Mouse (Mus musculus): ENCODE measurements at regions not wholly inside any gene's neighbourhood (a gene's known extent, or its start where the extent isn't known, plus 50 kb on each side); places are given as distances from the start of the nearest gene placed in this dataset.

DNA sequence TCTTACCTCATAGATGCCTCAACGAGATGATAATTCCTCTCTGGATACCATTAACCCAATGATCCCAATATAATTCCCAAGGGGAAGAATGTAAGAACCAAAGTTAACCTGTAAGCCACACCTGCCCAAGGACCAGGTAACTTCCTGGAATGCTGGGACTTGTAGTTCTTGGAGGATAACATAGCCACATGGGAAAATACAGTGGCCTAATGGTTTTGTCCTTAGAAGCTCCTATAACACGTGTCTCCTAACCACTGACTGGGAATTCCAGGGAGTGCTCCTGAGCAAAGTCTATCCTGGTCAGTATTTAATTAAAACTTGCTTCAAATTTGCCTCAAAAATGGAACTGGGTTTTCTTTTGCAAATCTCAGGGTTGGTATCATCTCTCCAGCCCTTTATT, 119.9 kb downstream of the Evx1 start:
- no peak for DNase-seq

- no peak for DNase-seq
Observed at GRCm38 (mm10) chr6:52434771-52435170, 121.5 kb downstream of the Evx1 start.

DNA sequence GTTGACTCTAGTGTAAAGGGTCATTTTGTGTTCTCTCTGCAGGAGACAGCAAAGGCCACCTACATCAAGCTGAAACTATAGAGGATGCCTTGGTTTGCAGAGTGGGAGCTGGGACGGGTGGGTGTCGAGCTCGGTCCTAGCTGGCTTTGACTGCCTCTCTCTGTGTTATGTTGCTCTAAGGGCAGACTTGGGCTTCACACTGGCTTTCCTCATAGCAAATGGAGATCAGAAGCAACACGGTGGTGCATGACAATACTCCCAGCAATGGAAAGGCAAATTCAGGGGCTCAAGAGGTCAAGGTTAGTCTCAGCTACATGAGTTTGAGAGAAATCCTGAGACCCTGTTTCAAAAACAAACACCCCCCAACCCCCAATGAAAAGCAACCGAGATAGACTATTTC, 122.1 kb downstream of the Evx1 start:
- DNase-seq: no peak

- peak; percentile 25 for DNase-seq
Observed at GRCm38 (mm10) chr6:52438366-52438765, 125.1 kb downstream of the Evx1 start.

DNA sequence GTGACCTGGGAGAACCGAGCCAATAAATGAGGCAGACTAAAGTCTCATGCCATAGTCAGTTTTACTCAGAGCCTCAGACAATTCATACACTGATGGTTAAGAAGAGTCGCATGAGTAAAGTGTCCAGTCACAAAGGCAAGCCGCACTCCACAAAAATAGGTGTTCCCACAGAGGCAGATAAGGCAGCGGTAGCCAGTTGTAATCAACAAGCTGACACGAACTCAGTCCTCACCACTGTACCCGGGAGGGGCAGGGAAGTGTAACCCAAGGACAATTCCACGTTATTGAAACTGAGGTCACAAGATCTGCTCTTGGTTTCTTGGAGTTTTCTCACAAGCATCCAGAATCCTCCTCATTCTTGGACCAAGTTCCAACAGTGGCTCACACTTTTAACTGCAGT, 125.9 kb downstream of the Evx1 start:
- DNase-seq: no peak

GRCm38 (mm10) chr6:52440160-52440559, 126.9 kb downstream of the Evx1 start:
- DNase-seq: no peak

DNA sequence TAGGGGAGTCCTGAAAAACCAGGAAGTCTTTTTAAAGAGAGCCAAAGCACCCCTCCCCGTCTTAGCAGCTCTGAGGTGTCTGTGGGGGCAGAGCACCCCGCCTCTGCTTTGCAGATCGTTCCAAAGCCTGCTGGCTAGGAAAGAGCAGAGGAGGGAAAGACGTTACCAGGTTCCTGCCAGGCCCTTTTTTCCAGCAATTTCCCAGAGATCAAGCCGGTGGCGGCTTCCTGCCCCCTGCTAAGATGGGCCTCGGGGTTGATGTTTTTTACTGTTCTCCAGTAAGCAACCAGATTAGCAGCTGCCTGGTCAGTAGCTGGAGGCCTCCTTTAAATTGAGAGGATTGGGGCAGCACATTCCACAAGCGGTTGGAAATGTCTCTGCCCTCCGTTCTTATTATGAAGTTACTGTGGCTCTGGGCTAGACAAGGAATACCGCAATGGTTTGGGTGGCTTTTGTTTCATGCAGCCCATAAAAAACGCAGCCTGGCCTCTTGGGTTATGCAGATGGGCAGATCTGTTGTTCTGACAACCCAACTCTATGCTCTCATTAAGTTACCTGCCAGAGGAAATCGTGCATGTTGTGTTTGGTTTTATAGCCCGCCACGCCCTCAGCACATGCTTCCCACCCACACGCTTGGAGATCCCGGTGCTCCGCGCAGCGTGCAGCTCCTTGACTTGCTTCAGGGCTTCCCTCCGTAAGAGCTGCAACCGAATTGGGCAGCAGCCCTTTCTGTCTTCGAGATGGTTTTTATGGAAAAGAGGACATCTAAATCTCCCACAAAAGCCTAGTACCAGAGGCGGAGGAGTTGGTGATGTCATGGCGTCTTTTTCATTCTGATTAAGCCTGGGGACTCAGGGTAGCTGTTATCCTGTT, 130.1 kb downstream of the Evx1 start:
- peak; percentile 31 for DNase-seq

DNA sequence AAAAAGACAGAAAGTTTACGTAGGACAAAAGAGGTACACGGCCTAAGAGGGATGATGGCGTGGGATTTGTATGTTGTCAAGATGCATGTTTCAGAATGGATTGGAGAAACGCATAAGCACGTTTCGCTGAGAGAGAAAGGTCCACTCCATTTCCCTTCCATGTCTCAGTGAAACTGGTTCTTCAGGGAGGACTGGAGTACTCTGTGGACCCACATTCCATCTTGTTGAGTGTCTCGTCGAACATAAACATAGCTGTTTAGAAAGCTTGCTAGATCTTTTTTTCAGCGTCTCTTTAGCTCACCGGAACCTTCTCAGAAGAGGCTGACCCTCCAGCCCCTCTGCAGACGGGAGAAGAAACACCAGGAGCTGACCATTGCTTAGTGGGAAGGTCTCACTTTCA, 145.5 kb downstream of the Evx1 start:
- no peak for DNase-seq

- DNase-seq: no peak
Observed at GRCm38 (mm10) chr6:52461186-52461585, 147.9 kb downstream of the Evx1 start.

DNA sequence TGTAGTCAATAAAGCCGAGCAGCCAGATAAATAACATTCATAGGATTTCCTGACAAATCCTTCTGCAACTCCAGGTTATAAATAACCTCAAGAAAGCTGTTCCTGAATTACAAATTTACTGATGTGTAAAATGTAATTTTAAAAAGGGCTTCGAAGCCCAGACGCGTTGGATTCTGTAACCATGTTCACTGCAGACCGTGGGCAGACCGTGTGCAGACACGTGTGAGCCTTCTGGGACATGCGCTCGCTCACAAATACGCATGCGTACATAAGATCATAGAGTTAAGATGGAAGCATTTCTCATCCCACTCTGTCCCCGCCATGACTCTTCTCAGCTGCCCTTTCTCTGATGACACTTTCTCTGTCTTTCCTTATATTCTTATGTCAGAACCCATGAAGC, 150.1 kb downstream of the Evx1 start:
- DNase-seq: no peak

GRCm38 (mm10) chr6:52464571-52464970, 151.3 kb downstream of the Evx1 start:
- no peak for DNase-seq

DNA sequence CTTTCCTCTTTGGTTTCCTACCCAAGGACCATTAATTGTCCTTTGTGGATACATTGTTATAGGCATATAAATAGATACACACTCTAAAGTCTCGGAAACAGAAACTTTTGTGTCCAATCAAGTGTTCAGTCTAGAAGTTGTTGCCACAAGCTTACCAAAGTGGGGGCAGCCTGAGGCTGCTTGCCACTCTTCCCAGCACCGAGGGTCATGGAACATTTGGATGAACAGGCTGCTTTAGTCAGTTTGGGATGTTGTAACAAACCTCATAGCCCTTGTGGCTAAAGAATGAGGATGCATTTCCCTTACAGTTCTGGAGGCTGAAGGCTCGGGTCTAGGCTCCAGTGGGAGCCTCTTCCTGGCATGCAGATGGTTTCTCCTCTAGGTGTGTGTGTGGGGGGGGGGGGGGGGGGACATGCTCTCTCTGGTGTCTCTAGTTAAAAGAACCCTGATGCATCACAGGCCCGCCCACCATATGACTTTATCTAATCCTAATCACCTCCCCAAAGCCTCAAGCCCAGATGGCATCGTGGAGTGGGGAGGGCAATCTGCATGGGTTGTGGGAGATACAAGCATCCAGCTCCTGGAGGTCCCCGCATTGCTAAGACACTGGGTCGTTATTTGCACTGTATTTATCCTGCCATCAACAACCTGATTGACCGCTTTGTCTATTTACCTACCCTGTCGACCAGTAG, 152.7 kb downstream of the Evx1 start:
- no peak for DNase-seq

DNA sequence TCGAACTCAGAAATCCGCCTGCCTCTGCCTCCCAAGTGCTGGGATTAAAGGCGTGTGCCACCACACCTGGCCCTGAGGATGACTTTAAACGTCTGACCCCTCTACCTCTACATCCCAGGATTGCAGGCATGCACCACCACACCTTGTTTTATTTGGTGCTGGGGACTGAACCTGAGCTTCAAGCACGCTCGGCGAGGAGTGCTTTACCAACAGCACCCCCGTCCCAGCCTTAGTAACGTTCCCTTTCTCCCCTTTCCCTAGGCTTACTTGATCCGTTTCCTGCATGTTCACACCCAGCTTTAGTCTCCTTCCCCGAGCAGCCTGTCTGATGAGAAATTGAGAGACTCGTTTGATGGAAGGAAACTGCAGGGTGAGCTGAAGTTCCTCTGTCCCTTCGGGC, 157.5 kb downstream of the Evx1 start:
- DNase-seq: no peak

DNA sequence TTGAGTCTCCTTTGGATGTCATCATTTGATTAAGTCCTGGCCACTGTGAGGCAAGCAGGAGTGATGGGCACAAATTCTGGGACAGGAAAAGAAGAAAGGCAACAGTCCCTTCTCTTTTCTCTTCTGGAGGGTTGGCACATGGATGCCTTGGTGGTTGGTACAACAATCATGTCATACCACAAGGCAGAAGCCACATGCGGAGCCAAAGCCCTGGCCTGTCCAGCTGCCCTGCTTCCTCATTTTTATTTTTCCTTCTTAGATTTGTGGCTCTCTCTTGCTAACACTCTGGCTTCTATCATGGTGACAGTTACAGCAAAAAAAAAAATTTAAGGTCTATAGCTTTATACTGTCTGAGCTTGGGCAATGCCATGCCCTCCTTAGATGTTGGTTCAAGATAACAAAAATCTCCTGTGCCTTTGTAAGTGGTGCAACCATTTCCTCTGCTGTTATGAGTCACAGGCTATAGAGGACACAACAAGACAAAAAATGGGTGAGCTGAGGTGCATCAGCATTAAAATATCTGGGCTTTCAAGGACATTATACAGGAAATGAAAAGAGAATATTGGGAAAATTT, 158.2 kb downstream of the Evx1 start:
- DNase-seq: no peak

DNA sequence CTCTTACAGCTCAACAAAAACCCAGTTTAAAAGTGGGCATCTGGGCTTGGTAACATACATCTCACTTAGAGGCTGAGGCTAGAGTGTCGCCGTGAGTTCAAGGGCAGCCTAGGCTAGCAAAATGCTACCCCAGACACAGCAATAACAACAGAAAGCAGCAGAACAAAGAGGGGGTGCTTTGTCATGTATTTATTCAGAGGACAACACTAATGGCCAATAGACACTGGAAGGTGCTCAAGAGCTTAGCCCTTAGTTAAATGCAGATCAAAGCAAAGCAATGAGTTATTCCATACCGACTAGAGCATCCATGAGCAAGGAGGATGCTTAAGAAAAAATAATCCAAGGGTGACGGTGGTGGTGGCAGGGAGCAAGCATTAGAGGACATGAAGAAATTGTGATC, 158.7 kb downstream of the Evx1 start:
- DNase-seq: no peak

- DNase-seq: no peak
Observed at GRCm38 (mm10) chr6:52473042-52473589, 159.8 kb downstream of the Evx1 start.

DNA sequence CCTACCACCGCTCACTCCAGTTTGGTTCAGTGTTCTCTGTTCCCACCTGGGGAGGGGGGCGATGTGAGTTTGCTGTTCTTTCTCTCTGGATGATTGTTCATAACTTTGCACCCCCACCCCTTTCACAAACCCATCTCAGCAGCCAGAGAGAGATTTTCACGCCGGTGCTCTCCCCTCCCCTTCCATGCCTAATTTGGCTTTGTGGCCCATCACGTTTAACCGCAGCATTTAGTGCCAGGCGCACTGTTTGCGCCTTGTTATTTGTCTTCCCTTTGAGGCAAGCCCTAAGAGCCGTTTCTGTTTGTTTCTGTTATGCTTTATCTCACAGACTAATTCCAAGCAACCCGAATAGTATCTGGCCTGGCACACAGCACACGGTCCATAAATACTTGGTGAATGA, 160.6 kb downstream of the Evx1 start:
- DNase-seq: no peak

- no peak for DNase-seq
Observed at GRCm38 (mm10) chr6:52475676-52476075, 162.4 kb downstream of the Evx1 start.

DNA sequence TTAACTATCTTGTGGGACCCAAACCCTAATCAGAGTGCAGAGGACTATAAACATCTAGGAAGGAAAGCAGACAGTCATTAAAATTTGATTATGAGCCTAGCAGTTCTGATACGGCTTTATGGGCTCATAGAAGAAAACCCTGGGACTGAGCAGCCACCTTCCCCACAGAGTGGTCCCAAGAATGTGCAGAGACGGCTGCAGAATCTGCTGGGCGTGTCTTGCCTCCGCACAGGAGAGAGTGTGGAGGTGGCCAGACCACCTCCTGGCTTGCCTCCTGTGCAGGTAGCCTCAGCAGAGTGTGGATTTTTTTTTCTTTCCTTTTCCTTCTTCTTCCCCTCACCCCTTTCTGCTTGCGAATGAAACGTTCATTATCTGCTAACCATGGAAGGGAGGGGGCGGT, 163.3 kb downstream of the Hibadh start:
- no peak for DNase-seq

DNA sequence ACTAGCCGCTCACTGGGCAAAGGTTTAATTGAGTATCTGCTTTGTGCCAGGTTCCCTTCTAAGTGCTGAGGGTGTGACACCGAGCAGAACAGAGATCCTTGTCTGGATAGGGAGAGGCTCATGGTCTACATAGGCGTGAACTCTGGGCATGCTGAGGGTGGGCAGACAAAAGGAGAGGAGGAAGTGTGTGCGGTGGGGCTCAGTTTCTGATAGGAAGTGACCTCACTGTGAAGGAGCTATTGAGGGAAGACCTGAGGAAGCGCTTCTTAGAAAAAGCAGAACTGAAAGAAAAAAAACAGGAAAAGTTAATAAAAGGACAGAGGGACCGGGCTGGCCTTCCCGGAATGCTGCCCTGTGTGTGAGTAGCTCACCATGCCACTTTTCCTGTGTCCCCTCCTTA, 162.8 kb downstream of the Hibadh start:
- DNase-seq: no peak

DNA sequence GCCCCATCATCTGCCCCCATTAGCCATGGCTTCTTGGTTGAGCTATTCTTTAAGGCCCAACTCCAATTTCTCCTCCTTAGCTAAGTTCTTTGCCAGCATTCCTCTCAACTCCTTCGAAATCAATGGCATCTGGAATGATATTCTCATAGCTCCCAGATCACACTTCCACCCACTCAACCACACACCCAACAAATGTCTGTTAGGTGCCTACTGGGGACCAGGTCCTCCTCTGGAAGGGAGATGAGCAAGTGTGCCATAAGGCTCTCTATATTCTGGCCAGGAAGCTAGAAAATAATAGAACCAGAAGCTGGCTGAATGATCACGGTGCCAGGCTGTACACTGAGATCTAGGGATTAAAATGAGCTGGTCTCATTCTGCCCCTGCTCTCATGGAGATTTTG, 161.6 kb downstream of the Hibadh start:
- DNase-seq: no peak

DNA sequence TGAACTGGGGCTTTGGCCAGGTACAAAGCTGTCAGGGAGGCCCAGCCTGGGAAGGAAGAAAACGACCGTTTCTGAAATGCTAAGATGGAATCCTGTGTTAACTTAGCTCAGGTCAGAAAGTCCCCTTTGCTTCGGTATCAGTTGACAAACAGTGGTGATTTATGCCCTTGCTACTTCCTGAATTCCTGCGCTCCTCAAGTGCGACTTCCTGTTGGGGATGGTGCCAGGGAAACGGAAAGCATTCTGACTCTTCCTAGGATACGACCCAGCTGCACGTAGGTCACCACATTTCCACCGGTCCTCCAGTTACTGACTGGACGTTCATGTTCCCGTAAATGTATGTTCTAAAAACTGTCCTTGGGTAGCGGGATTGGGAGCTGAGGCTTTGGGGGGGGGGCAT, 161.0 kb downstream of the Hibadh start:
- DNase-seq: peak; percentile 45

DNA sequence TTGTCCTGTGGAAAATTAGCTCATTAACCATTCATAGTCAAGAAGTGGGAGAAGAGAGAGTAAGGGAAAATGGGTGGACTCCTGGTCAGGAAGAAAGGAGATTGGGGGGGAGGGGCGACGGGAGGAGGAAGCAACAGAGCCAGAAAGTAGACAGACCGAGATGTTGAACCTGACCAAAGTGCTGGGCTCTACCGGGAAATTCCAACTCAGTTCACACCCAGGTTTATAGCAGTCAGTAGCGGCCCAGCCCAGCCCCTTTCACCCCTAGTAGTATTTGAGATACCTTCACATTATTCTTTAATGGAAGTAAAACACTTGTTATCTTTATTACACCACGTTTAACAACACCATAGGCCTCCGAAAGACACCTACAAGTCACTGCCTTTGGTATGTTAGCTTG, 158.2 kb downstream of the Hibadh start:
- DNase-seq: no peak

DNA sequence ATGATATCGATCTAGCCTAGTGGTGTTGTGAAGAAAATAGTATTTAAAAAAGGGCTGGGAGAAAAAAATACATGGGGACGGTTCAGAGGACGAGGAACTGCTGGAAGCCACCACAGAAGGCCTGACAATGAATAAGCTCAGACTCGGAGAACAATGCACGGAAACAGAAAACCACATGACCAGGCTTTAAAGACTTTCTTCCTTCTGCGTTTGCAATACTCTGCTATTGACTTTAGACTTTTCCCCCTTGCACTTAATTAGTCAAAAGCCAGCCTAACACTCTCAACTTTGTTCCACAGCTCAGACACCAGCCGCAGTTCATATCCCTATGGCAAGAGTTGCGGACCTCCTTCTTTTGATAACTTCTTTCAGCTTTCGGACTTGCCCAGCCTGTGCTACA, 154.0 kb downstream of the Hibadh start:
- DNase-seq: no peak
